Mouse (Mus musculus): ENCODE results near the gene Rap1a. TPM values are rescaled to one million over a fixed set of nuclear protein-coding genes. Genes with fewer than 3 reads are reported as not detected.

Gene Rap1a
- polyA plus RNA-seq, 1 experiment from 2014 or later: 83.4 TPM

DNA sequence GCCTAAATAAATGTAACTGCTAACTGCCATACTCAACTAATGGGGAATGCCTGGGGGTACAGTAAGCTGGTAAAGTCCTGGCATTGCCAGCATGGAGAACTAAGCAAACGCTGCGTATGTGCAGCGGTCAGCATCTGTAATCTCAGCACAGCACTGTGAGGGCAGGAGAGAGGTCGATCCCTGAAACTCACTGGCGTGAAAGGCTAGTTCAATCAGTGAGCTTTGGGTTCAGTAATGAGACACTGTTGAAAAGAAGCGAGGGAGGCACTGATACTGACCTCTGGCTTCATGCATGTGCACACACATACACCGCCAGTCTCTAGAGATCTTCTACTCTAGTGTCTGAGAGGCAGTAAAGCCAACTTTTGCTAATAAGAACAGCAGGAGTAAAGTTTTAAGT lies 18.7 kb downstream of the Rap1a start:
- H3K36me3 ChIP-seq: no peaks in the 10 kb centered on the region
- H3K9me3 ChIP-seq: no peaks in the 10 kb centered on the region

DNA sequence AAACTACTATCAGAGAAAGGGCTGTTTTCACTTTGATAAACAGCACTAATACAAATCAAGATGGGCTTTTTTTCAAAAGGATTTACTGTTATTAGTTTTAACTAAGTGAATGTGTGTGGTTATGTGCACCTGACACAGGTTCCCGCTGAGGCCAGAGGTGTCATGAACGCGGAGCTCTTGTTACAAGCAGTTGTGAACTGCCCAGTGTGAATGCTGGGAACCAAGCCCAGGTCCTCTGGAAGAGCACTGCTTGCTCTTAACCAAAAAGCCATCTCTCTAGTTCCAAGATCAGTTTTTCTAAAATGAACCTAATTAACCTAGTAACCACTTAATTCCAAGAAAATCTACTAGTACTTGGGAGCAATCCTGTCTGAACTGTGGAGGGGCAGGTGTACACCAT lies 23.1 kb downstream of the Rap1a start:
- H3K9ac ChIP-seq: no peak overlapping the region
- no peaks in the 10 kb centered on the region for H3K36me3 ChIP-seq
- H3K27ac ChIP-seq: no peak overlapping the region
- no peak overlapping the region for H3K4me2 ChIP-seq (replicated peaks)
- 95% methylated on average over 3 of the region's 3 CpGs for WGBS
- H3K27me3 ChIP-seq: no peaks in the 10 kb centered on the region
- H3K4me1 ChIP-seq: peaks cover 4% of the 10 kb centered on the region; the same call in 1 of the 2 replicates
- H3K9me3 ChIP-seq: no peaks in the 10 kb centered on the region
- no peak overlapping the region for H3K4me3 ChIP-seq
- no peak for ATAC-seq (ENCODE audit: insufficient number of reproducible peaks, insufficient read depth, low FRiP score, low TSS enrichment)

More for the DNA sequence above, 18.7 kb downstream of the Rap1a start:
- H3K27ac ChIP-seq: no peak overlapping the region
- 71% methylated on average over 7 of the region's 7 CpGs for WGBS
- H3K4me2 ChIP-seq (replicated peaks): no peak overlapping the region
- no peaks in the 10 kb centered on the region for H3K27me3 ChIP-seq
- H3K9ac ChIP-seq: no peak overlapping the region
- peaks cover 4% of the 10 kb centered on the region; the same call in 1 of the 2 replicates for H3K4me1 ChIP-seq
- no peak for ATAC-seq (ENCODE audit: insufficient number of reproducible peaks, insufficient read depth, low FRiP score, low TSS enrichment)
- no peak overlapping the region for H3K4me3 ChIP-seq

DNA sequence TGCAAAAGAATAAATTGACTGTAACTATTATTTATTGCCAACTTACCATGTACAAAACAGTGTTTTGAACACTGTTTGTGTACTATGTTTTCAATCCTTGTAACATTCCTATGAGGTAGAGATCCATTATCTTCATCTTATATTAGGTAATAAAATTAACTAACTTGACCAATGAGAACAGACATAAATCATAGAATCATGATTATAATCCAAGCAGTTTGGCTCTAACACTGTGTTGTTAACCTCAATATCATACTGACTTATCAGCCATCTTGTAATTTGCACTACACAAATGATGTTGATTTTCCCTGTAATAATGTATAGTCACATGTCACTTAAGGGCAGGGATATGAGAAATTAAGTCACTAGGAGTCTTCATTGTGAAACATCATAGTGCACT lies 26.6 kb downstream of the Rap1a start:
- H3K4me3 ChIP-seq: no peak overlapping the region

DNA sequence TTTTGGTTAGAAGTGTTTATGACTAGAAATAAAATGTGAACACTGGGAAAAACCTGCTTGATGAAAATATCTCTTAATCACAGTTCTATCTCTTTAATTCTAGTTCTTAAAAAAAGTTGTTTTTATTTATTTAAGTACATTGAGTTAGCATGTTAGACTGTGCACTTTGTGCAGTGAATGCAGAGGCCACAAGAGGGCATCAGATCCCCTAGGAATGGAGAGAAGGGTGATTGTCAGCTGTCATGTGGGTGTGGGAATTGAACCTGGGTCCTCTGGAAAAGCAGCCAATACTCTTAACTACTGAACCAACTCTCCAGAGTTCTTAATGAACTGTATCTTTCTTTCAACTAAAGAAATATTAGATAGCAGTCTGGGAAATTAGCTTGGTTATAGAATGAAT lies 29.6 kb downstream of the Rap1a start:
- Histone ChIP-seq H3K4me1 (no peaks in the 10 kb centered on the region), H3K4me3 (no peak overlapping the region), H3K27ac (no peak overlapping the region), H3K9ac (no peak overlapping the region), H3K9me3 (no peaks in the 10 kb centered on the region), H3K27me3 (no peaks in the 10 kb centered on the region), H3K4me2 (replicated peaks) (no peak overlapping the region), H3K36me3 (no peaks in the 10 kb centered on the region)
- ATAC-seq (ENCODE audit: insufficient number of reproducible peaks, insufficient read depth, low FRiP score, low TSS enrichment): no peak

More for the DNA sequence above, 26.6 kb downstream of the Rap1a start:
- ATAC-seq (ENCODE audit: insufficient number of reproducible peaks, insufficient read depth, low FRiP score, low TSS enrichment): no peak
- H3K27ac ChIP-seq: no peak overlapping the region
- H3K4me1 ChIP-seq: no peaks in the 10 kb centered on the region
- no peak overlapping the region for H3K4me2 ChIP-seq (replicated peaks)
- H3K36me3 ChIP-seq: no peaks in the 10 kb centered on the region
- H3K9me3 ChIP-seq: no peaks in the 10 kb centered on the region
- H3K9ac ChIP-seq: no peak overlapping the region
- H3K27me3 ChIP-seq: no peaks in the 10 kb centered on the region

DNA sequence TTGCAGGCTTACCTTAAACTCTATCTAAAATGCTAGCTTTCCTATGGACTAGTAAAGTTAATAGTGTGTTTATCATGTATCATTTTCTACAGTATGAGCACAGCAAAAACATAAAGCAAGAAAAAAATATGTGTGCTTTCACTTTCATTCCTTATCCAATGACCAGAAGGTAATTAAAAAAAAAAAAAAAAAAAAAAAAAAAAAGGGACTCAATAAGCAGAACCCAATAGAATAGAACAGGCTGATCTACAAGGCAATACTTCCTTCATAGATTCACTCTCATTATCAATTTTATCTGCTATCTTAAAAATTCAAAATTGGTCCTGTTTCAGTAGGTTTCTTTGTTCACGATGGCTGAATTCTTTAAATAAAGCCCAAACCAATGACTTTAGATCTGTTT lies 30.3 kb downstream of the Rap1a start:
- Histone ChIP-seq H3K9me3 (no peaks in the 10 kb centered on the region), H3K4me2 (replicated peaks) (no peak overlapping the region), H3K27me3 (no peaks in the 10 kb centered on the region), H3K4me1 (no peaks in the 10 kb centered on the region), H3K4me3 (no peak overlapping the region), H3K27ac (no peak overlapping the region), H3K36me3 (no peaks in the 10 kb centered on the region), H3K9ac (no peak overlapping the region)
- ATAC-seq (ENCODE audit: insufficient number of reproducible peaks, insufficient read depth, low FRiP score, low TSS enrichment): no peak
- 94% methylated on average over 1 of the region's 1 CpGs for WGBS

DNA sequence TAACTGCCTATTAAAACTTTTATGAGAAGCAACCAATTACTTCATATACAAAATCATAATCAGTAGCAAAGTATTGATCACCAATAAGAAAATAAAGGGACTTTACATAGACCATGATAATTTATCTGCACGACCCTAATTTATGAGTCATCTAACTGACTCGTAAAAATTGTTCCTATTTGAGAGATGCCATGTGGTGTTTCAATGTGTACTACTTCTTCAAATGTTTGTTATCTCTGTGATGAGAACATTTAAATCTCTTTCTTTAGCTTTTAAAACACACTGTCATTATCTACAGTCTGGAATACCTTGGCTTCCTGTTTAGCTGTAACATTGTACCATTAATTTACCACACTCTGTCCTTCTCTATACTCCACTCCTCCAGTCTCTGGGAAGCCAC lies 31.8 kb downstream of the Rap1a start:
- Histone ChIP-seq H3K27me3 (no peaks in the 10 kb centered on the region), H3K9me3 (no peaks in the 10 kb centered on the region), H3K9ac (no peak overlapping the region), H3K4me1 (no peaks in the 10 kb centered on the region), H3K27ac (no peak overlapping the region), H3K36me3 (no peaks in the 10 kb centered on the region), H3K4me3 (no peak overlapping the region), H3K4me2 (replicated peaks) (no peak overlapping the region)
- ATAC-seq (ENCODE audit: insufficient number of reproducible peaks, insufficient read depth, low FRiP score, low TSS enrichment): no peak
- 90% methylated on average over 2 of the region's 2 CpGs for WGBS

DNA sequence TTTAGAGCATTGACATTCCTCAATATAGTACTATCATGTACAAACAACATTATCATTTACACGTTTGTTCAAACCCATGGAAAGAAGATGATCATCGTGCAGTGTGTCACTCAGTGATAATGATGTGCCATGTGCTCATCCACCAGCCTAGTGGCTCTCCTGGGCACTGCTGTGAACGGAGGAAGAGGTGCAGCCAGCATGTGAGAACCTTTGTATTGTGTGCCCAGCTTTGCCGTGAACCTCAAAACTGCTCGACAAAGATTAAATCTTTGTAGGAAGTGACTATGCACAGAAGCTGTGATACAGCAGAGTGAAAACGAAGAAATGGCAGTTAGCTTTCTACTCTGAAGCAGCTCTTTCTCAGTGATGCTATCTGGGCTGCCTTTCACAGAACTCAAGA lies 32.6 kb downstream of the Rap1a start:
- no peak for ATAC-seq (ENCODE audit: insufficient number of reproducible peaks, insufficient read depth, low FRiP score, low TSS enrichment)
- no peaks in the 10 kb centered on the region for H3K4me1 ChIP-seq
- no peak overlapping the region for H3K9ac ChIP-seq
- no peaks in the 10 kb centered on the region for H3K36me3 ChIP-seq
- H3K4me2 ChIP-seq (replicated peaks): no peak overlapping the region
- no peak overlapping the region for H3K27ac ChIP-seq
- WGBS: 88% methylated on average over 6 of the region's 6 CpGs
- no peak overlapping the region for H3K4me3 ChIP-seq
- no peaks in the 10 kb centered on the region for H3K27me3 ChIP-seq
- H3K9me3 ChIP-seq: no peaks in the 10 kb centered on the region

DNA sequence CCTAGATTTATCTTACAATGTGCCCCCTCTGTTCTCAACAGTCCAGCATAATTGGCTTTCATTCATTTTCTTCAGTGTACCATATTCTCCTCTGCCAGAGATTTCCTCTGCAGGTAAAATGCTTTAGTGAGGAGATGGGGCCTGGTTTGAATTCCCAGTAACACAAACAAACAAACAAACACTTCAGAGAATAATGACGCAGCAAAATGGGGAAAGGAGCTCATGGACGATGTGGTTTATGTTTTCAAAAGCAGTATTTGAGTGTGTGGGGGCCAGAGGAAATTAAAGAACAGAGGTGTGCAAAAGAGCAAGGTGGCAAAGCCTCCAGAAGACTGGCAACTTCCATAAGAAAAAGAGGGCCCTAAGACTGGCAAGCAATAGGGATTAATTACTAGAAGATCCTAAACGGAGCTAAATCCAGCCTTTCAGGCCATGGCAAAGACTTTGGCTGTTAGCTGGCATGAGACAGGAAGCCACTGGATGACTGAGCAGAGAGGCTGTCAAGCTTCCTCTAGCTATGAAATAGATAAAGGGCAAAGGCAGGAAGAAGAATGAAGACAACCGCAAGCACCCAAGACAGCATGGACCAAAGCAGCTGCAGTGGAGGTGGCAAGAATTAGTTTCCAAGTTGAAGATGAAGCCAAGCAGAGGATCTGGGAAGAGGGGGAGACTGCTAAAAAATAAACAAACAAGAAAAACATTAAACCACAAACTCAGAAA lies 37.8 kb downstream of the Rap1a start:
- WGBS: 78% methylated on average over 4 of the region's 4 CpGs
- H3K9ac ChIP-seq: no peak overlapping the region
- H3K27me3 ChIP-seq: no peaks in the 10 kb centered on the region
- ATAC-seq (ENCODE audit: insufficient number of reproducible peaks, insufficient read depth, low FRiP score, low TSS enrichment): no peak
- no peaks in the 10 kb centered on the region for H3K36me3 ChIP-seq
- no peak overlapping the region for H3K27ac ChIP-seq
- H3K9me3 ChIP-seq: no peaks in the 10 kb centered on the region
- no peak overlapping the region for H3K4me2 ChIP-seq (replicated peaks)
- no peaks in the 10 kb centered on the region for H3K4me1 ChIP-seq
- no peak overlapping the region for H3K4me3 ChIP-seq

DNA sequence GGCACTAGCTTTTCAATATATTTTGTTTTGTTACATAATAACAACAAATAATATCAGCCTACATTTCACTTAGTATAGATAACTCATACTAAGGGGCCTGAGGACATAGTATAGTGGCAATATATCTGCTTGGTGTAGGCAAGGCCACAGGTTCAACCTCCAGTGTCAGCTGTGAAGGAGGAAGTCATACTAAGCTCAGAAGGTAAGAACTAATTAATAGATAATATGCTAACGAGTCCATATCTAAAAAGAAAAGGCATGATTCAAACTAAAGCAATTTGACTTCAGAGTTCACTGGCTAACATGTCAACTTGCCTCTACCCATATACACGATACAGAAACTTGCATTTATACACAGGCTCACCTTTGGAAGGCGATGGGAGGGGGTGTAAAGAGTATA lies 41.1 kb downstream of the Rap1a start:
- ATAC-seq (ENCODE audit: insufficient number of reproducible peaks, insufficient read depth, low FRiP score, low TSS enrichment): no peak
- WGBS: 94% methylated on average over 3 of the region's 3 CpGs

DNA sequence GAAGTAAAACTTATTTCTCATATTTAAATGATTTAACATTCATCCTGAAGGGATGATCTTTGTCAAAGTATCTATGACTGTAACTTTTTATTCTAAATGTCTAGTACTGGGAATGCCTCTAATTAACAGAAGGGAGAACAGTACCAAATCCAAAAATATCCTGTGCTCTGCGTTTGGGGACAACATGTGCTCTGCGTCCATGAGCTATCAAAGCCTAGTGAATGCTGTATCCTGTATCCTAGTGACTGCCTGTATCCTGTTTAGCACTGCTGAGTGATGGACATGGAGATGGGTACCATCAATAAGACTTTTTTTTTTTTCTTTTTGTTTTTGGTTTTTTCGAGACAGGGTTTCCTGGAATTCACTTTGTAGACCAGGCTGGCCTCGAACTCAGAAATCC lies 42.5 kb downstream of the Rap1a start:
- no peak overlapping the region for H3K4me2 ChIP-seq (replicated peaks)
- H3K4me3 ChIP-seq: no peak overlapping the region
- no peak overlapping the region for H3K27ac ChIP-seq
- H3K27me3 ChIP-seq: no peaks in the 10 kb centered on the region
- WGBS: 74% methylated on average over 4 of the region's 4 CpGs
- no peak for ATAC-seq (ENCODE audit: insufficient number of reproducible peaks, insufficient read depth, low FRiP score, low TSS enrichment)
- H3K9me3 ChIP-seq: no peaks in the 10 kb centered on the region
- no peak overlapping the region for H3K9ac ChIP-seq
- no peaks in the 10 kb centered on the region for H3K36me3 ChIP-seq
- no peaks in the 10 kb centered on the region for H3K4me1 ChIP-seq

More for the DNA sequence above, 41.1 kb downstream of the Rap1a start:
- Histone ChIP-seq H3K4me2 (replicated peaks) (no peak overlapping the region), H3K9ac (no peak overlapping the region), H3K4me1 (no peaks in the 10 kb centered on the region), H3K27ac (no peak overlapping the region), H3K27me3 (no peaks in the 10 kb centered on the region), H3K36me3 (no peaks in the 10 kb centered on the region), H3K4me3 (no peak overlapping the region), H3K9me3 (no peaks in the 10 kb centered on the region)

DNA sequence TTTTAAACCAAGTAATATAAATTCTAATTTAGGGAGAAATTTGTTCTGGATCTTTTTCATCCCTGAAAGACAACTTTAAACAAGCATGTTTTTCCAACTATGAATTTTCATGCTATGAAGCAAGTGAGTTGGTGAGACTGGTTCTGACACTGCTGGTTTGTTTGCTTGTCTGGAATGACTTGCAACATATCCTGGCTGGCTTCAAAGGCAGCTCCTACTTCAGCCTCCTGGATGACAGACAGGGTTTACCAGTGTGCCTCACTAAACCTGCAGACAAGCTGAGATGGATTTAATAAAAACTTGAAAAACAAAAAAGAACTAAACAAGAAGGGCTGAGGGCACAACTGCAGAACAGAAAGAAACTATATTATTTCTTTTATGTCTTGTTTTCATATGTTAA lies 43.0 kb downstream of the Rap1a start:
- no peaks in the 10 kb centered on the region for H3K36me3 ChIP-seq
- no peaks in the 10 kb centered on the region for H3K9me3 ChIP-seq
- no peak overlapping the region for H3K27ac ChIP-seq
- H3K27me3 ChIP-seq: no peaks in the 10 kb centered on the region
- no peak overlapping the region for H3K4me2 ChIP-seq (replicated peaks)
- no peak for ATAC-seq (ENCODE audit: insufficient number of reproducible peaks, insufficient read depth, low FRiP score, low TSS enrichment)
- H3K4me3 ChIP-seq: no peak overlapping the region
- no peaks in the 10 kb centered on the region for H3K4me1 ChIP-seq
- H3K9ac ChIP-seq: no peak overlapping the region

DNA sequence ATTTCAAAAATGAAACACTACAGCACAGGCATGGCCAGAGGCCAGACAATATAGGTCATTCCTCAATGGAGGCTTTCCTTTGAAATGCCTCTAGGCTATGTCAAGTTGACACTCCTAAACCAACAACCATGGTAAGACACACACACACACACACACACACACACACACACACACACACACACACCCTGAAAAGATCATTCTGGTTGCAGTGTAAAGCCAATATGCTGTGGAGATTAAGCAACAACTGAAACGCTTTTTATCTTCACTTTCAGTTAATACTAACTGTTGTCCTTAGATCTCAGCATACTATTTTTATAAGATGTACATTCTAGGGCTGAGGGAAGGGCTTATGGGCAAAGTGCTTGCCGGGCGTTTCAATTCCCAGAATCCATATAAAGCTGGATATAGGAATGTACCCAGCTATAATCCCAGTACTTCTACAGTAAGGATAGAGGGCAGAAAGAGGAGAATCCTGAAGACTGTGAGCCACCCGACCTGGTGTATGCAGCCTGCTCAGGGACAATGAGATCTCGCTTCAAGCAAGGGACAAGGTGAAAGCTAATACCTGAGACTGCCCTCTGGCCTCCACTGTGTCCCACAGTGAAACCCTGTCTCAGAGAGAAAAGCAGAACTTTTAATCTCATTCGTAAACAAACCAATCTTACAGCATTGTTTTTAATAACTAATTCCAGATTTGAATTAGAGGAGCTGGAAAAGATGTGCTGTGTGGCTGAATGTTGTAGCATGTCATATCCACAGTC lies 43.6 kb downstream of the Rap1a start:
- Histone ChIP-seq H3K27me3 (no peaks in the 10 kb centered on the region), H3K4me3 (no peak overlapping the region), H3K4me1 (peaks cover 3% of the 10 kb centered on the region; the same call in 1 of the 2 replicates), H3K9me3 (no peaks in the 10 kb centered on the region), H3K36me3 (no peaks in the 10 kb centered on the region), H3K27ac (no peak overlapping the region), H3K9ac (no peak overlapping the region), H3K4me2 (replicated peaks) (no peak overlapping the region)
- ATAC-seq (ENCODE audit: insufficient number of reproducible peaks, insufficient read depth, low FRiP score, low TSS enrichment): no peak
- 63% methylated on average over 6 of the region's 6 CpGs for WGBS

Measured in embryonic facial prominence, embryonic 12.5 days (tissue).